Mouse (Mus musculus): Measurements from ENCODE around the gene Ppp2r3d. TPM values are rescaled to one million over a fixed set of nuclear protein-coding genes. Genes with fewer than 3 reads are reported as not detected.
A peak's percentile ranks its signal among the peaks of the same experiment; 100 is the strongest.

The Ppp2r3d gene
- polyA plus RNA-seq, 1 experiment from 2014 or later, result 31.4 TPM

GRCm38 (mm10) chr9:124422900-124423551, 53.7 kb downstream of the Ppp2r3d start:
- ATAC-seq (ENCODE audit: low read depth), result peak; percentile 58
- no peaks in the 10 kb centered on the region for H3K9me3 ChIP-seq (replicated peaks; ENCODE audit: control insufficient read depth, low read length)
- peak overlapping the region; percentile 75 for H3K9ac ChIP-seq (ENCODE audit: low read depth, low read length)
- peak overlapping the region; percentile 97 for H3K27ac ChIP-seq (ENCODE audit: low read length)
- no peaks in the 10 kb centered on the region for H3K27me3 ChIP-seq (ENCODE audit: control insufficient read depth, insufficient read depth, low read depth, low read length)
- peak overlapping the region; percentile 80 for H3K4me3 ChIP-seq (ENCODE audit: low read depth, low read length)
- peaks cover 18% of the 10 kb centered on the region for H3K4me1 ChIP-seq (ENCODE audit: control insufficient read depth, low read depth, low read length)
- WGBS (ENCODE audit: insufficient replicate concordance), result under 1% methylated on average over 57 of the region's 59 CpGs
- H3K36me3 ChIP-seq (ENCODE audit: control insufficient read depth, insufficient read depth), result no peaks in the 10 kb centered on the region
- H3K4me2 ChIP-seq (ENCODE audit: low read depth, low read length), result peak overlapping the region; percentile 95

- under 1% methylated on average over 24 of the region's 25 CpGs for WGBS (ENCODE audit: insufficient replicate concordance)
- Histone ChIP-seq H3K9ac (ENCODE audit: low read depth, low read length) (no peak overlapping the region), H3K4me2 (ENCODE audit: low read depth, low read length) (peak overlapping the region; percentile 95), H3K4me1 (ENCODE audit: control insufficient read depth, low read depth, low read length) (peaks cover 18% of the 10 kb centered on the region), H3K27ac (ENCODE audit: low read length) (peak overlapping the region; percentile 97), H3K36me3 (ENCODE audit: control insufficient read depth, insufficient read depth) (no peaks in the 10 kb centered on the region), H3K4me3 (ENCODE audit: low read depth, low read length) (peak overlapping the region; percentile 80), H3K9me3 (replicated peaks; ENCODE audit: control insufficient read depth, low read length) (no peaks in the 10 kb centered on the region), H3K27me3 (ENCODE audit: control insufficient read depth, insufficient read depth, low read depth, low read length) (no peaks in the 10 kb centered on the region)
- ATAC-seq (ENCODE audit: low read depth), result no peak
Measured at GRCm38 (mm10) chr9:124422427-124422826, 54.3 kb downstream of the Ppp2r3d start.

GRCm38 (mm10) chr9:124412921-124413320, 63.8 kb downstream of the Ppp2r3d start:
- no peak for ATAC-seq (ENCODE audit: low read depth)
- Histone ChIP-seq H3K4me2 (ENCODE audit: low read depth, low read length) (no peak overlapping the region), H3K36me3 (ENCODE audit: control insufficient read depth, insufficient read depth) (no peaks in the 10 kb centered on the region), H3K9ac (ENCODE audit: low read depth, low read length) (no peak overlapping the region), H3K27me3 (ENCODE audit: control insufficient read depth, insufficient read depth, low read depth, low read length) (no peaks in the 10 kb centered on the region), H3K27ac (ENCODE audit: low read length) (no peak overlapping the region), H3K4me1 (ENCODE audit: control insufficient read depth, low read depth, low read length) (no peaks in the 10 kb centered on the region), H3K9me3 (replicated peaks; ENCODE audit: control insufficient read depth, low read length) (no peaks in the 10 kb centered on the region), H3K4me3 (ENCODE audit: low read depth, low read length) (no peak overlapping the region)

- no peak for ATAC-seq (ENCODE audit: low read depth)
Measured at GRCm38 (mm10) chr9:124411553-124411952, 65.1 kb downstream of the Ppp2r3d start.

DNA sequence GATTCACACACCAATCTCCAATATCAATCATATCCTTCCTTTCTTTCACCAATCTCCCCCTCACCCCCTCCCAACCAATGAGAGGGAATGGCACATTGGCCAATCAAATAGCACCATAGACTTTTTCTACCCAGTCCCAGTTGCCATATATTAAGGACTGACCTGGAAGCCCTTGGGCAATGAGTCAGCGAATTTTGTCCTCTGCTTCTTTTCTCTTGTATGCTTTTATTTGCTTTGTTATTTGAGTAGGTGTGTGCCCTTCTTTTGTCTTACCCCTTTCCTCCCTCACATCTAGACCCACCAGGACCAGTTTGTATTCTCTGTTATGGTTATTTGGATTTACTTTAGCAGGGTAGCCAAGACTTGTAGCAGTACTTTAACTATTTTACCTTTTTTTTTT, 68.1 kb downstream of the Ppp2r3d start:
- WGBS (ENCODE audit: insufficient replicate concordance), result 41% methylated on average over 1 of the region's 1 CpGs

More at GRCm38 (mm10) chr9:124411553-124411952, 65.1 kb downstream of the Ppp2r3d start:
- Histone ChIP-seq H3K27me3 (ENCODE audit: control insufficient read depth, insufficient read depth, low read depth, low read length) (no peaks in the 10 kb centered on the region), H3K36me3 (ENCODE audit: control insufficient read depth, insufficient read depth) (no peaks in the 10 kb centered on the region), H3K4me3 (ENCODE audit: low read depth, low read length) (no peak overlapping the region), H3K4me1 (ENCODE audit: control insufficient read depth, low read depth, low read length) (no peaks in the 10 kb centered on the region), H3K9me3 (replicated peaks; ENCODE audit: control insufficient read depth, low read length) (no peaks in the 10 kb centered on the region), H3K9ac (ENCODE audit: low read depth, low read length) (no peak overlapping the region), H3K27ac (ENCODE audit: low read length) (no peak overlapping the region), H3K4me2 (ENCODE audit: low read depth, low read length) (no peak overlapping the region)
- WGBS (ENCODE audit: insufficient replicate concordance), result 52% methylated on average over 1 of the region's 1 CpGs

More for the DNA sequence above, 68.1 kb downstream of the Ppp2r3d start:
- no peaks in the 10 kb centered on the region for H3K27me3 ChIP-seq (ENCODE audit: control insufficient read depth, insufficient read depth, low read depth, low read length)
- no peak for ATAC-seq (ENCODE audit: low read depth)
- no peaks in the 10 kb centered on the region for H3K36me3 ChIP-seq (ENCODE audit: control insufficient read depth, insufficient read depth)
- no peak overlapping the region for H3K9ac ChIP-seq (ENCODE audit: low read depth, low read length)
- H3K9me3 ChIP-seq (replicated peaks; ENCODE audit: control insufficient read depth, low read length), result no peaks in the 10 kb centered on the region
- H3K4me2 ChIP-seq (ENCODE audit: low read depth, low read length), result no peak overlapping the region
- no peaks in the 10 kb centered on the region for H3K4me1 ChIP-seq (ENCODE audit: control insufficient read depth, low read depth, low read length)
- no peak overlapping the region for H3K27ac ChIP-seq (ENCODE audit: low read length)
- H3K4me3 ChIP-seq (ENCODE audit: low read depth, low read length), result no peak overlapping the region

Other genes starting within 250 kb of the Ppp2r3d start
- gene 2010315B03Rik, start 164.2 kb downstream of the Ppp2r3d start, polyA plus RNA-seq (2015; fragmentation: Nextera tagmentation; extraction: Ambion mirVana), result 3.8 and 4.5 TPM in 2 replicates
- not detected in 2 replicates for gene Gm21836, start 16.9 kb upstream of the Ppp2r3d start, polyA plus RNA-seq (2015; fragmentation: Nextera tagmentation; extraction: Ambion mirVana)

Measured in liver, embryonic 16.5 days (tissue).